Mouse (Mus musculus) lung, postnatal 0 days (tissue): ENCODE data around the gene Fggy. TPM values are rescaled to one million over a fixed set of nuclear protein-coding genes. Genes with fewer than 3 reads are reported as not detected.
A peak's percentile ranks its signal among the peaks of the same experiment; 100 is the strongest.

ENCODE experiments used
- ATAC-seq: fragments of 200-750 bp; cut with Nextera tagmentation; 2 replicates; pipeline ENCODE4 v1.8.0; 2017; ENCODE audit warnings: moderate library complexity
- DNase-seq: peaks from one replicate; pipeline ENCODE4 v3.0.0-alpha.2; 2016; ENCODE audit warnings: low spot score
- H3K27ac ChIP-seq: fragments of 300-500 bp; sonication (generic); 2 replicates; pipeline ENCODE4 v1.5.1; 2014; ENCODE audit warnings: antibody characterized with exemption, mild to moderate bottlenecking, low read length, mixed read lengths
- H3K27me3 ChIP-seq: fragments of 300-500 bp; sonication (generic); replicated peaks from 2 replicates; pipeline ENCODE4 v1.6.1; 2014; ENCODE audit warnings: low read length, mixed read lengths; ENCODE audit not compliant: insufficient read depth
- H3K36me3 ChIP-seq: fragments of 300-500 bp; sonication (generic); 2 replicates; pipeline ENCODE4 v1.6.1; 2014; ENCODE audit warnings: low read length, mixed read lengths; ENCODE audit not compliant: insufficient read depth
- H3K4me1 ChIP-seq: fragments of 300-500 bp; sonication (generic); 2 replicates; pipeline ENCODE4 v1.6.1; 2014; ENCODE audit warnings: antibody characterized with exemption, low read depth, low read length, mixed read lengths; ENCODE audit not compliant: insufficient read depth
- H3K4me2 ChIP-seq: fragments of 300-500 bp; sonication (generic); replicated peaks from 2 replicates; pipeline ENCODE4 v1.6.1; 2014; ENCODE audit warnings: low read depth, mild to moderate bottlenecking, low read length, moderate library complexity, mixed read lengths
- H3K4me3 ChIP-seq: fragments of 300-500 bp; sonication (generic); 2 replicates; pipeline ENCODE4 v1.5.1; 2014; ENCODE audit warnings: low read depth, low read length
- H3K9ac ChIP-seq: fragments of 300-500 bp; sonication (generic); replicated peaks from 2 replicates; pipeline ENCODE4 v1.6.1; 2014; ENCODE audit warnings: low read depth, mild to moderate bottlenecking
- H3K9me3 ChIP-seq: fragments of 300-500 bp; sonication (generic); 2 replicates; pipeline ENCODE4 v1.6.1; 2016; ENCODE audit warnings: low read length, mixed read lengths
- CTCF ChIP-seq: IDR thresholded peaks from 2 replicates; pipeline ENCODE4 v1.5.1; 2016; ENCODE audit warnings: antibody characterized with exemption, mild to moderate bottlenecking
- EP300 ChIP-seq: IDR thresholded peaks from 2 replicates; pipeline ENCODE4 v1.6.1; 2016; ENCODE audit warnings: antibody characterized with exemption, mild to moderate bottlenecking, control low read depth
- whole genome bisulfite sequencing: fragments of 180-500 bp; shearing (Covaris S2); extraction: QIAGEN DNeasy Blood & Tissue Kit; methylation state at CpG from one replicate; pipeline ENCODE4 v1.1.7; 2014; 5-methylcytosine and 5-hydroxymethylcytosine counted together
- polyA plus RNA-seq: library from polyadenylated mRNA; unstranded; fragments of >200 nt; fragmentation: Nextera tagmentation; extraction: Ambion mirVana; gene quantifications from 2 replicates; pipeline ENCODE4 v1.2.1, GENCODE M21; 2015

Fggy gene
- polyA plus RNA-seq, 1 experiment from 2014 or later = 6.2 TPM

GRCm38 (mm10) chr4:95723615-95724014, 166.3 kb downstream of the Fggy start:
- H3K4me2 ChIP-seq = no peak overlapping the region
- no peak for ATAC-seq
- DNase-seq = peak; percentile 32
- H3K27ac ChIP-seq = no peak overlapping the region
- no peaks in the 10 kb centered on the region for H3K4me1 ChIP-seq
- H3K36me3 ChIP-seq = no peaks in the 10 kb centered on the region
- no peak overlapping the region for H3K9ac ChIP-seq
- H3K4me3 ChIP-seq = no peak overlapping the region
- H3K27me3 ChIP-seq = no peaks in the 10 kb centered on the region
- H3K9me3 ChIP-seq = no peaks in the 10 kb centered on the region
- TF ChIP-seq EP300 (no peak), CTCF (peak; percentile 62)

GRCm38 (mm10) chr4:95726361-95726760, 169.1 kb downstream of the Fggy start:
- 96% methylated on average over 2 of the region's 2 CpGs for WGBS
- Histone ChIP-seq H3K4me2 (no peak overlapping the region), H3K4me3 (no peak overlapping the region), H3K36me3 (no peaks in the 10 kb centered on the region), H3K27me3 (no peaks in the 10 kb centered on the region), H3K4me1 (no peaks in the 10 kb centered on the region; the same call in 1 of the 2 replicates), H3K9me3 (no peaks in the 10 kb centered on the region), H3K27ac (no peak overlapping the region), H3K9ac (no peak overlapping the region)
- no peak for ATAC-seq
- no peak for TF ChIP-seq EP300
- TF ChIP-seq CTCF = no peak
- no peak for DNase-seq

GRCm38 (mm10) chr4:95729142-95729826, 172.0 kb downstream of the Fggy start:
- H3K27me3 ChIP-seq = no peaks in the 10 kb centered on the region
- no peaks in the 10 kb centered on the region for H3K36me3 ChIP-seq
- DNase-seq (no peak), ATAC-seq (no peak)
- H3K4me2 ChIP-seq = no peak overlapping the region
- H3K9ac ChIP-seq = no peak overlapping the region
- WGBS = 34% methylated on average over 3 of the region's 3 CpGs
- H3K9me3 ChIP-seq = no peaks in the 10 kb centered on the region
- H3K4me1 ChIP-seq = peaks cover 3% of the 10 kb centered on the region; the same call in 1 of the 2 replicates
- no peak overlapping the region for H3K27ac ChIP-seq
- TF ChIP-seq EP300 (no peak), CTCF (no peak)
- no peak overlapping the region for H3K4me3 ChIP-seq

GRCm38 (mm10) chr4:95731110-95731509, 173.8 kb downstream of the Fggy start:
- TF ChIP-seq CTCF (no peak), EP300 (no peak)
- 74% methylated on average over 2 of the region's 2 CpGs for WGBS
- Histone ChIP-seq H3K4me1 (peaks cover 3% of the 10 kb centered on the region; the same call in 1 of the 2 replicates), H3K27ac (no peak overlapping the region), H3K4me2 (no peak overlapping the region), H3K9me3 (no peaks in the 10 kb centered on the region), H3K27me3 (no peaks in the 10 kb centered on the region), H3K4me3 (no peak overlapping the region), H3K9ac (no peak overlapping the region), H3K36me3 (no peaks in the 10 kb centered on the region)
- DNase-seq (no peak), ATAC-seq (no peak)

GRCm38 (mm10) chr4:95733397-95734249, 176.3 kb downstream of the Fggy start:
- 25% methylated on average over 6 of the region's 6 CpGs for WGBS
- H3K36me3 ChIP-seq = no peaks in the 10 kb centered on the region
- peaks cover 3% of the 10 kb centered on the region; the same call in 1 of the 2 replicates for H3K4me1 ChIP-seq
- peak; percentile 76 for DNase-seq
- TF ChIP-seq EP300 = peak; percentile 65; the same call in 1 of the 2 replicates
- no peak for TF ChIP-seq CTCF
- H3K27ac ChIP-seq = no peak overlapping the region
- no peaks in the 10 kb centered on the region for H3K27me3 ChIP-seq
- no peak overlapping the region for H3K4me2 ChIP-seq
- no peak overlapping the region for H3K4me3 ChIP-seq
- ATAC-seq = peak; percentile 82
- no peak overlapping the region for H3K9ac ChIP-seq
- H3K9me3 ChIP-seq = no peaks in the 10 kb centered on the region

- H3K27ac ChIP-seq = no peak overlapping the region
- H3K9me3 ChIP-seq = no peaks in the 10 kb centered on the region
- H3K36me3 ChIP-seq = no peaks in the 10 kb centered on the region
- 78% methylated on average over 4 of the region's 4 CpGs for WGBS
- ATAC-seq (no peak), DNase-seq (no peak)
- TF ChIP-seq EP300 = no peak
- TF ChIP-seq CTCF = no peak
- no peak overlapping the region for H3K9ac ChIP-seq
- H3K4me3 ChIP-seq = no peak overlapping the region
- no peaks in the 10 kb centered on the region for H3K27me3 ChIP-seq
- H3K4me2 ChIP-seq = no peak overlapping the region
- peaks cover 3% of the 10 kb centered on the region; the same call in 1 of the 2 replicates for H3K4me1 ChIP-seq
Measured at GRCm38 (mm10) chr4:95735967-95736366, 178.7 kb downstream of the Fggy start.
